Mouse (Mus musculus) layer of hippocampus, adult 18-20 months (tissue): ENCODE measurements at regions not wholly inside any gene's neighbourhood (a gene's known extent, or its start where the extent isn't known, plus 50 kb on each side); places are given as distances from the start of the nearest gene placed in this dataset.

ENCODE experiments used
- DNase-seq, 2 experiments: peaks; one replicate each; pipeline ENCODE4 v3.0.0; 2022; ENCODE audit warnings: low spot score in 2 of 2

DNA sequence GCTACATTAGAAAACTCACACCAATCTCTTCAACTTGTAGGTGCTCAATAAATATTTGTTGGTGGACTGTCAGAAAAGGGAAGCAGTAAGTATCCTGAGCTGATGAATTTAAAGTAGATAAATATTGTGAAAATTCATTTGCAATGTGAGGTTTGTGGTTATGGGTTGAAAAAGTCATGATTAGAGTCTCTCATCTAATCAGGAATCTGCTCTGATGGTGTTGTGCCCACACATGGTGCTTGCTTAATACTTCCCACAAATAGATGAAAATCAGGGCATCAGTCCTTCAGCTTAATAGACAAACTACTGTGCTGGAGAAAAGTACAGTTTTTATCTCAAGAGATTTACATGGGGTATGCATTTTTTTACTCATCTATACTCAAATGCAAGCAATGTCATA, 59.9 kb downstream of the S1pr1 start:
- DNase-seq: no peak

DNA sequence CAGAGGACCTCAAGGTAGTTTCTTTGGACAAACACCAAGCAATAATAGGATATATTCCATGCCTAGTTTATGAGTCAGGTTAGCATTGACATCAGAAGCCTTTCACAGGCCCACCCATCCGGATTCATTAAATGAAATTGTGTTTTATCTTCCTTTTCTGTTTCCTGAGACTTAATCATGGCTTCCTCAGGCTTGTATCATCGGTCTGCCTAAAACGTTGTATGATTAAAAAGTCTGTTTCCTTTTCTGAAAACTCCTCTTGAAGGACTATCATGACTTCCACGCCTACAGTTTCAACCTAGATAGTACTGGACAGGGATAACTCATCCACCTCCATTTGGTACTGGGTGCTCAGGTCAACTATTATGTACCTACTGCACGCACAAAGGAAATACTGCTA, 62.6 kb downstream of the S1pr1 start:
- no peak for DNase-seq

DNA sequence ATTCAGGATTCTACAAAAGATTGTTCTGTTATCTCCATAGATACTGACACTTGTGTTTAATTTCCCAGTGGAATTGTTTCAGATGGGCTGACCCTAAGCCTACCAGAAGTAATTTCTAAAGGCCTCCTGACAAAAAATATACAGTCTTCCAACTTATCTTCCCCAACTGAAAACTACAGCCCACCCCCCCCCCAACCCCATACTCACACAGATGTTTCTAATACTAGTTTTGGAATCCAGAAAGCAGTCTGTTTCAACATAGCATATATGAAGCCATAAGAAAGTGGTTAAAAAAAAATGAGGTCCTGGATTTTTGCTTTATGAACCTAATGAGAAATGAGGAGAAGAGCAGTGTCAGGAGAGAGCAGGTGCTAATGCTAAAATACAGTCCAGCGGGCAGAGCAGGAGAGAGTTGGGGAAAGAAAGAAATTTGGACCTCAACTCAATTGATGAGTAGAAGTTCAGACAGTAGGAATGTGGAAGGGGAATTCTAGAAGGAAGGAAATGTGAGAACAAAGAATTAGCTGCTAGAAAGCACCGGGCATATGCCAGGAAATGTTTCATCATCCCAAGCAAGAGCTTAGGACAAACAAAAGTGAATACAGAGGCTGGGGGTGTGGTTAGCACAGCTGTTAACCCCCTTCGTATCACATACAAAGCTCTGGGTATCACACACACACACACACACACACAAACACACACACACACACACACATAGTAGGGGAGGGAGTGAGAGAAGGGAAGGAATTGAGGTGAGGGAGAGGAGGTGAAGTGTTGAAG, 65.3 kb downstream of the S1pr1 start:
- DNase-seq: no peak

DNA sequence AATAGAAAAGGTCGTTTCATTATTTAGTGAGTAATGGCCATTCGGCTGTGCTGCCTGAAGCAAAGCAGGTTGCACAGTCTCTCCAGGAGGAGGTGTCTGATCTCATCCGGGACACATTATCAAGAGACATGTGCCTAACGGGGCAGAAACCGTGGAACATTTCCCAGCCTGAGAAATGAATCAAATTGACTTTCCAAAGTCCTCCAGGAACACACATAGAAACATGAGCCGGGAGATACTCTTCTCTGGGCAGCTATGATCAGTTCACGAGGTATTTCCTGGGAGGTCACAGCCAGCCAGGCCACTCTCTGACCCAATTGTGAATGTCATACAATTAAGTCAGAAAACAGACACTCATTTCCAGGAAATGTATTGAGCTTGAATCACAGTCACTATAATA, 67.9 kb downstream of the S1pr1 start:
- DNase-seq: no peak

DNA sequence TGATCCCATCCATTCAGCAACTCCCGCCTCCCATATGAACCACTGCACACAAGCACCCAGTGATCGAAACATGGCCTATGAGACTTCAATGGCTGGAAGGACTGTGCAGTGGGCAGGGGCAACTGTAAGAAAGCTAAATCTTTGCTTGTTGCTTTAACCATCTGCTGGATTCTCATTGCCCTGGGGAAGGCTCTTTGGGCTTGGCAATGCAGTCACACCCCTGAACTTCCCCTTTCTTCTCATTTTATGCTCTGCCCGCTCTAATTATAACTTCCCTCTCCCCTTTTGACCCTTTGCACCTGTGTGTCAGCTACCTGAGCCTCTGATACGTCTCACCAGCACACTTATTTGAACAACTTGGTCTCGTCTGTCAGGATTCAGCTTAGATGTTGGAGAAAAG, 70.6 kb downstream of the S1pr1 start:
- DNase-seq: no peak

DNA sequence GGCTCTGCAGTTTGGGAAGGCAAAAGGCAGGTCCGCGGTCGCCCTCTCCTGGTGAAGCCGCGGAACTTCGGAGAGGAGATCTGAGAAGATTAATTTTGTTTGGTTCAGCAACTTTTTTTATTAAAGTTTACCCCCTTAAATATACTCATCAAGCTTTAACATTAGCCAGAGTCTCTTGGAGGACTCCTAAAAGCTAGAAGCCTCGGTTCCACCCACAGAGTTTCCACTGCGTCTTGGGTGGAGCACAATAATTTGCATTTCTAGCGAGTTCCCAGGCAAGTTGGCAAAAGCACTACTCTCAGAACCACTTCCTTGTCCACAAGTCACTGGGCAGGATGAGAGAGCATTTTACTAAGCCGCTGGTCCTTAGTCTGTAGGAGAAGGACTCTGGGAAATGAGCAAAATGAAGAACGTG, 72.0 kb downstream of the S1pr1 start:
- DNase-seq: peak; percentile 62 to 89

DNA sequence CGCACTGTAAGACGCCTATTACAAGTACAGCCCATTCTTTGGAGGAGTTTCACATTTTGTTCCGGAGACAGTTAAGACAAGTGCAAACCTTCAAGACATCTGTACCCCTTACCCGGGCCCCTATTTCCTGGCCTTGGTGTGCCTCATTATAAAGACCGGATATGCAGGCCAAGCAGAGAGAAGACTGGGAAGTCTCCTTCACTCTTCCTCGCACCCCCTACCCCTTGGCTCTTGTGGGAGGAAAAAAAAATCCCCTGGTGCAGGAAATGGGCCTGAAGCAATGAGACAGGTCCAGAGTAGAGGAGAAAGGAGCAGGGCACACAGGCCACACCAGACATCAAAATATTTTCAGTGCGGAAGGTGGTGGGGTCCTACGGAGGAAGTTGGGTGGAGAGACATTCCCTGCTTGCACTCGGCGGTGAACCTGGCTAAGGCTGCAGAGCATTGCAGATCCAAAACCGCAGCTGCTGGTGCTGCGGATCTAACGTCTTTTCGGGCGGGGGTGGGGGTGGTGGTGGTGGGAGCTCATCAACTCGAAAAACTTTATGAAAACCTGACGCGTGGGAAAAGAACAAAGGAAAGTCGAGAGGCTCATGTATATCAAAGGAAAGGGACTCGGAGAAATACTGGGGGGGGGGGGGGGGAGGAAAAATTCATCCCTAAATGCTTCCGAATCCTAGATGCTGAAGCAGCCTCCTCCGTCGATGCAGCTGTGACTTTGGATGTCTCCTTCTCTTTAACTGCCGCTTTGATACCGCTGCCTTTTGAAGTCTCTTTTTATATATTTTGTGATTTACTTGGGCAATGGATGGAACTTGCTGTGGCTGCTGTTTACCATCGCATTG, 72.6 kb downstream of the S1pr1 start:
- DNase-seq: peak in 1 of 2 experiments; percentile 15

DNA sequence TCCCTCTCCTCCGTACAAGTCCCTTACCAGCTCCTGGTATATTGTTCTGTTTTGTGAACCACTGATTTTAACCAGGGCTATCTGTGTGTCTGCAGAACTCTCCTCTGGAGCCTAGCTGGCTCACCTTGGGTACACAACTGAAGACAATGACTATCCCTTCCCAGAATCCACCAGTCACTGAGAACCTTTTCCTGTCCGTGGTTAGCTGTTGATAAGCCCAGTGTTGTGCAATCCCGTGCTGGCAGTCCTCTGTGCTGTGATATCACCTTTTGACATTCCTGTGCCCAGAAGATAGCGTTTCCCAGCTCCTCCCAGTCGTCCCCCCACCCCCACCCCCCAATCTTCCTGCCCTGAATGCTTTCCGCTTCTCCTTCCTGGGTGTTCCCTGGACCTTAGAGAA, 73.5 kb downstream of the S1pr1 start:
- DNase-seq: no peak

DNA sequence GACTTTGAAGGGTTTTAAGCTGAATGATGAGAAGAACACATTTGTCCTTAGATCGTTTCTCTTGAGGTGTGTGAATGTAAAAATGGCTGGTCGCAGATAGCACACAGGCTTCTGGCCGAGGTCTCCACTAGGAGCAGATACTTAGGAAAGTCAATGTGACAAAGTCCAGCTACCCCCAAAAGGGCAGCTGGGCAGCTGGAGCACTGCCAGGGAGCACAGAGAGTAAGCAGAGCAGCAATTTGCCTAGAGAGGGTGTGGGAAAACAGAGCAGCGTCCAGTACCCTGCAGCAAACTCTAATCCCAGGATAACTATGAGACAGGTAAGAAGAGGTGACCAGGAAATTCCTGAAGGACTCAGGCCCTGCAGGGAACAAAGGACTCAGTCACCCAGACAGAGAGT, 79.4 kb downstream of the S1pr1 start:
- no peak for DNase-seq

DNA sequence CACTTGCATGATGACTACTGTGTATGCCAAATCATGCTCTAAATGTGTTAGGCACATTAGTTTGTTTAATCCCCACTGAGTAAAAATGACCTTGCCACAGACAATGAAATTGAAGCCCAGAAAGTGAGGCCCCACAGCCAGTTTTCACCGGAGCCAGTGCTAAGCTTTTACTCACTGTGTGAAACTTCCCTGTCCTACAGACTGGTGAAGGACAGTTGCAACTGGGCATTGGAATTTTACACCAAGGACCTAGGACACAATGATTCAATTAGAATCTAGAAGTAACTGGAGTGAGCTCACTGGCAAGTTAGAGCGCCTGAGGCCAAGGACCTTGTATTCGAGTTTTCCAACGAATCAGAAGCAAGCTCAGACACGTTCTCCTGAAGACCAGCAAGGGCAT, 79.8 kb downstream of the S1pr1 start:
- DNase-seq: no peak

DNA sequence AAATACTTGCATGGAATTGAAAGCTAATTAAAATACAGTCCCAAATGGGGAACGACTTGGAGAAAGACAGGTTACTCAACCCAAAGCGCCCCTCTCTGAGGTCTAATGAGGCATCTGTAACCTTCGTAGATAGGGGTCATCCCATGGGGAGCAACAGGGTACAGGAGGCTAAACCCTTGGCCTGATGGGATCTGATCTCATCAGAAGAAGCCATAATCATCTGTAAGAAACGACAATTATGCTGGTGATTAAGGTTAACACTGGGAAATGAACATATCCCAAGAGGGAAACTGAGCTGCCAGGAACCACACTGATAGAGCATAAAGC, 82.5 kb downstream of the S1pr1 start:
- DNase-seq: no peak

DNA sequence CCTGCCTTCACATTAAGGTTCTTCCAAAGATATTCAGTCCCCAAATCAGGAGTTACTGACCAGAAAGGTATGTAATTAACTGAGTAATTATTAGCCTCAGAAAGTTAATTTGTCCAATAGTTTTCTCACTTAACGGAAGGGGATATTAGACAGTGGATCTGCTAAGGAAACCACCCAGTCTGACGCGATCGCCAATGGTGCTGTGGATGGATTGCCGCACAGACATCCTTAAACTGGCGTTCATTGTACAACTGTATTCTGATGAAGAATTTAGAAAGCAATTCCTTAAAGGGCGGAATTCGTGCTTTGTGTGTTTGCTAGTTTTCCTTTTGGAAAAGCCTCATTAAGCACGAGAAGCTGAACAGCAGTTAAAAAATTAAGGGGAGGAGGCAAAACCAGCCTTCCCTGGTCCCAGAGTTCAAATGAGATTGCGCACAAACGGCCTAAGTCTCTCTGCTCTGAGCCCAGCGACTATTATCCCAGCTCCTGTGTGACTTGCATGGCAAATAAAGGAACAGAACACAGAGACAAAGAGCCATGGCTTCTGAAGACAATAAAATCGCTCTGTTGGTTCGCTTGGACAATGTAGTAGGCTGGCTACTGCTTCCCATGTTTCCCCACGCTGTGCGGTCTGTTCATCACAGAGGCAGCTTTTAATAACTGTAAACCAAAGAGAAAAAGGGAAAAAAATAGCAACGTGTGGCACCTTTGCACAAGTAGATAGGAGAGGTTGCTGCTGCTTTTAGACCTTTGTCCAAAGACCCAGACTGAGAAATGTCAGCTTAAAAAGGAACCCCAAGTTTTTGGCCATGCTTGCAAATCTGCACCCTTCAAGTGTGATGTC, 83.1 kb downstream of the S1pr1 start:
- DNase-seq: peak; percentile 14 to 41

DNA sequence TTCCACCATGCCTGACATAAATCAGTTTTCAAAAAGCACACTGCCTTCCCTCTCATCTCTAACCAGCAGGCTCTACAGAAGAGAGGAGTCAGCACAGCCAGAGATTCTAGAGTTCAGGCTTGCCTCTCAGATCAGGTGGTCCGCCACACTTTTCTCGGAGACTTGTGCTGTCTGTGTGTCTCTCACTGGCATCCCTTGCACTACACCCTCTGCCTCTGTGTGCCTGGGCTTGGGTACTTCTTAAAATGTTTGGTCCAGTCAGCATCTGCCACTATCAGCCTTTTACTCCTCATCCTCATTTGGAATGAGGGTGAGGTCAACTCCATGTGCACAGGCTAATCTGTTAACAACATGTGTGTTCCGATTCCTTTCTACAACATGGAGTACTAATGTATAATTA, 92.0 kb downstream of the S1pr1 start:
- no peak for DNase-seq

DNA sequence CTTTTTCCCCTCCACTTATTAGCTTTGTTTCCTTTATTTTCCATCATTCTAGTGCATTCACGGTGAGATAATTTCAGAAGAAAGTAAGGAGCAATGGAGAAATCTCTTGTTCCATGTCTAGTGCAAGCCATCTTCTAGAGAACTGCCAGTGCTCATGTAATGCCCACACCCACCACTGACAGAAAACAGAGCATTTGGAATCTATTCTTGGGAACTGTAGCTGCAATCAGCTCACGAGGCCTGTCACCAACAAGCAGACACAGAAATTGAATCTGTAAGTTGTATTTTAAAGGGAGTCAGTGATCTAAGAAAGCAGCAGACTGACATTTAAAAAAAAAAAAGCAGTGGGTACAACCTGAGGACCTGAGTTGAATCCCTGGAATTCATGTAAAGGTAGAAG, 92.6 kb downstream of the S1pr1 start:
- DNase-seq: peak; percentile 18 to 77

DNA sequence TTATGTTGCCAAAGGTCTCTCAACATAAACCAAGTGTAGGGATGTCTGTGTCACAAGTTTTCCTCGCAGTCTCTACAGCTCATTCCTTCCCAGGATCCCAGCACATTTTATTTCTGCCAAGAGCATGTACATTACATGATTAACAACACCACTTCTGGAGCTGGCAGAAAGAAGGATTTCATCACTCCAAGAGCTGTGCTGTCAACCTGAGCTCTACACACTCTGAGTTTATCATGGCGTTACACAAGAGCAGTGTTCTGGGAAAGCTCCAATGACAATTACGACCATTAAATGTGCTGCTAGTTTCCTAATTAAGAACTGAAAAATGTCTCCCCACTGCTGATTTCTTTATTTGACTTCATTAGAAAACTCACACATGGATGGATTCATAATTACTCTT, 94.9 kb downstream of the S1pr1 start:
- DNase-seq: no peak

DNA sequence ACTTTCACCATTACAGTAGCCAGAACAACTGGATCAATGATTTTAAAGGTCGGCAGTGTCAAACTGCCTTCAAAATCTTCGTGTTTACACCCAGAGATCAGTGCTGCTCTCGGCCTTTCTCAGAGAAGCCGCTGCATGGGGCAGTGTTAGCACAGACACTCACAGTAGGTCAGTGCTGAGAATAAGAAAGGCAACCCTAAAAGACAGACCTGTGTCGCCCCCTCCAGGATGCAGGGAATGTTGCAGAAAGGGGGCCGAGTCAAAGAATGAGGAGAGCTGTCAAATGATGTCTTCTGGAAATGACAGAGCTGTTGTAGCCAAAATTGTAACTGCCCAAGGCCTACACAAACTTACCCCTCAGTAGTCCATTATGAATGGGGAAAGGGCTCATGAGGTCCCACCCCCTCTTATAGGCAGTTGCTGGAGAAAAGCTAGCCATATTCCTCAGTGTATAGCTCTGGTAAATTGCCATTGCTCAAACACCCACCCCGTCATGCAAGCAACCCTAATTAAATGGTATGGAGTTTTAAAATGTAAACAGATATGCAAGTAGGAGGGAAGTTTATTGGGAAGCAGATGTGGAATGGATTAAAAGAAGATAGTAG, 98.8 kb downstream of the S1pr1 start:
- peak in 1 of 2 experiments; percentile 57 for DNase-seq

DNA sequence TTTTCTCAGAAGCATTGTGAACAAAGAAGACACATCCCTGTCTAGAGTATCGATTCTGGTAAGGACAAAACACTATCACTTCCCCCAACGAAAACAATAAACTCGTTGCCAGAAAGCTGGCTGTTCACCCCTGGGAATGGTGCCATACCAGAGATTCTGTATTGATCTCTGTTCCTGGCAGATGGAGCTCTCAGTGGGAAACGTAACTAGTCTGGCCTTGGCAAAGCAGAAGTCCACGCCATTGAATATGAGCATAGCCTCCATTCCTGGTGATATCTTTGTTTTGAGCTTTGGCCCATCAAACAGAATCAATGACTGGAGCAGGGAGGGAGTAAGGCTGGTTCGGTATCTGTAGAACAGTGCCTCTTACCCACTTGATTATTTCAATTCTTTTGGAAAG, 102.0 kb downstream of the S1pr1 start:
- DNase-seq: no peak

DNA sequence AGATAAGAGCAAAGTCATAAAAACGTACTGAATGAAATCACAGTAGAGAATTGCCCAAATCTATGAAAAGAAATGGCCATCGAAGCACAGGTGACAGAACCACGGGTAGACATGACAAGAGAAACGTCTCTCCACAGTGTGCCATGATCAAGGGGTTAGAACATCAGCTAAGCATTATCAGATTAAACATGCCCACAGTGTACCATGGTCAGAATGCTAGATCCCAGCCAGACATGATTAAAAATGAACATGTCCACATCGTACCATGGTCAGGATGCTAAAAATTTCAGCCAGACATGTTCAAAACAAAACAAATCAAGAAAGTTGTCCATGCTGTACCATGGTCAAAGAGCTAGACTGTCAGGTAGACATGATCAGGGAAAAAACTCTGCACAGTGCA, 106.8 kb downstream of the S1pr1 start:
- DNase-seq: no peak

DNA sequence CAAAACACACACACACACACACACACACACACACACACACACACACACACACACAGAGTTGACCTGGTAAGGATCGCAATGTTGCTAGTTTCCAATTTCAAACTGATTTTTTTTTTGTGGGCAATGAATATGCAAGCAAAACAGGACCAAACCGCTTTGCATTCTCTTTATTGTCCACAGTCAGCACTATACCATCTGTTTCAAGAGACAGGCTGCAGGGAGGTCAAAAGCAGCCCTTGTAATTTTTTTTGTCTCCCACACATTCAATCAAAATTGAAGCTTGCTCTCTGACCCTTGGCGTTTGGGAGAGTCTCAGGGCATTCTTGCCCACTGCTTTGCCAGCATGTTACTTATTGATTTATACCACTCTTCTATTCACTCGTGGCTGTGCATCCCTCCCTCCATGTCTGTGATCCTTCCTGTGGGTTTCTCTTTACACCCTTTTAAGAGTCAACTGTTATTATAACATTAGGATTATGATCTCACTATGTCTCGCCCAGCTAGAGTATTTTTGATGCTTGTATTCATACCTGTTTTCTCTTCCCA, 110.1 kb downstream of the S1pr1 start:
- no peak for DNase-seq

DNA sequence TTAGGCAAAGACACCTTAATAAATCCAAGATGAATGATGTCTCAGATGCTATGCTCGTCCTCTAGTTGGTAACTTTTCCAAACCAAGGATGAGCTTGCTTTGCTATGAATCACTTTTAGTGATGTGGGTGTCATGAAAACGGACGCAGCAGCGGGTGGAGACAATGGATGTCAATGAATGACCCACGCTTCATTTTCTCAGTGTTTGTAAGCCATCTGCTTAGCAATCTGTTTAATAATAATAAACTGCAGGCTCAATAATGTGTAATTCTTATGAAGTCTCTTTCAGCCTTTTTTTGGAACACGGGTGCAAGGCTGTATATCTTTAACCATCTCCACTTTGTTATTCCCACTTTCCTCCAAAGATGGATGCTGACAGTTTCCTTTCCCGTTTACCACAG, 110.6 kb downstream of the S1pr1 start:
- DNase-seq: peak in 1 of 2 experiments; percentile 66

DNA sequence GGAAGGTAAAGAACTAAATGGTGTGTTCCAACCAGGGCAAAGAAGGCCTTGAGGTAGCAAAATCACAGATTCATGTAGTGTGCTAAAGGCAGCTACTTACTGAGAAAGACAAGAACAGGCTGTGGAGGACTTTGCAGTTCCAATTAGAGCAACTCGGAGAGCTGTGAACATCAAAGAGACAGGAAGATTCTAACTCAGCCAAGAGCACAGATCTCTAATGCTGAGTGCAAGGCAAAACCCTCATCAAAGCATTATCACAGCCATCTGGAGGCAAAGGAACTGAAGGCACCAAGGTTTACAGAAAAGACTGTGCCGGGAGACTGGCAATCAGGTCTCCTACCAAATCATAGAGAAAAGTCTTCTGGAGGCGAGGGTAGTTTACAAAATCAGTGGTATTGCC, 111.1 kb downstream of the S1pr1 start:
- DNase-seq: peak in 1 of 2 experiments; percentile 36
